Mouse (Mus musculus) heart, postnatal 0 days (tissue): ENCODE measurements around the gene Cpt1c. TPM values are rescaled to one million over a fixed set of nuclear protein-coding genes. Genes with fewer than 3 reads are reported as not detected.

Experiments used
- ATAC-seq: fragments of 200-750 bp; cut with Nextera tagmentation; 2 replicates; pipeline ENCODE4 v1.8.0; 2017; ENCODE audit warnings: low read depth, moderate number of reproducible peaks, moderate library complexity; ENCODE audit not compliant: insufficient read depth
- DNase-seq: peaks from one replicate; pipeline ENCODE4 v3.0.0-alpha.2; 2016; ENCODE audit warnings: low spot score
- H3K27ac ChIP-seq: fragments of 300-500 bp; sonication (generic); 2 replicates; pipeline ENCODE4 v1.5.1; 2014; ENCODE audit warnings: low read depth, mild to moderate bottlenecking
- H3K27me3 ChIP-seq: fragments of 300-500 bp; sonication (generic); 2 replicates; pipeline ENCODE4 v1.6.1; 2014; ENCODE audit warnings: low read length, mixed read lengths; ENCODE audit not compliant: control insufficient read depth, insufficient read depth
- H3K36me3 ChIP-seq: fragments of 300-500 bp; sonication (generic); replicated peaks from 2 replicates; pipeline ENCODE4 v1.6.1; 2014; ENCODE audit warnings: low read length, mixed read lengths; ENCODE audit not compliant: control insufficient read depth, insufficient read depth
- H3K4me1 ChIP-seq: fragments of 300-500 bp; sonication (generic); 2 replicates; pipeline ENCODE4 v1.6.1; 2014; ENCODE audit warnings: antibody characterized with exemption; ENCODE audit not compliant: control insufficient read depth, insufficient read depth
- H3K4me2 ChIP-seq: fragments of 300-500 bp; sonication (generic); 2 replicates; pipeline ENCODE4 v1.6.1; 2014; ENCODE audit warnings: low read depth, mild to moderate bottlenecking, low read length, moderate library complexity
- H3K4me3 ChIP-seq: fragments of 300-500 bp; sonication (generic); 2 replicates; pipeline ENCODE4 v1.5.1; 2014; ENCODE audit warnings: low read depth, low read length
- H3K9ac ChIP-seq: fragments of 300-500 bp; sonication (generic); replicated peaks from 2 replicates; pipeline ENCODE4 v1.6.1; 2014; ENCODE audit warnings: low read depth, low read length, mixed read lengths
- H3K9me3 ChIP-seq: fragments of 300-500 bp; sonication (generic); replicated peaks from 2 replicates; pipeline ENCODE4 v1.6.1; 2016; ENCODE audit warnings: low read length; ENCODE audit not compliant: control insufficient read depth
- CTCF ChIP-seq: IDR thresholded peaks from 2 replicates; pipeline ENCODE4 v1.5.1; 2016; ENCODE audit warnings: antibody characterized with exemption, control low read depth, low read depth
- EP300 ChIP-seq: IDR thresholded peaks from 2 replicates; pipeline ENCODE4 v1.6.1; 2016; ENCODE audit warnings: antibody characterized with exemption, low read depth
- WGBS: fragments of 180-500 bp; shearing (Covaris S2); extraction: QIAGEN DNeasy Blood & Tissue Kit; methylation state at CpG from one replicate; pipeline ENCODE4 v1.1.7; 2014; 5-methylcytosine and 5-hydroxymethylcytosine counted together
- polyA plus RNA-seq: library from polyadenylated mRNA; unstranded; fragments of >200 nt; fragmentation: Nextera tagmentation; extraction: Ambion mirVana; gene quantifications from 2 replicates; pipeline ENCODE4 v1.2.1, GENCODE M21; 2015
- total RNA-seq: library from RNA; depleted of rRNA; stranded (reverse); fragments of >200 nt; gene quantifications from 2 replicates; pipeline ENCODE4 v1.2.3, GENCODE M21; 2014; ENCODE audit warnings: low replicate concordance

Gene Cpt1c
- total and polyA plus RNA-seq, 2 experiments from 2014 or later, result 3.4 to 7.5 TPM

- H3K27ac ChIP-seq, result no peak overlapping the region
- no peaks in the 10 kb centered on the region for H3K9me3 ChIP-seq
- TF ChIP-seq EP300 (no peak), CTCF (no peak)
- H3K27me3 ChIP-seq, result no peaks in the 10 kb centered on the region
- 0 out of 2 replicates have a peak, but pooled peaks cover 7% of the 10 kb centered on the region for H3K36me3 ChIP-seq
- no peak for DNase-seq
- no peak overlapping the region for H3K4me2 ChIP-seq
- H3K4me3 ChIP-seq, result no peak overlapping the region
- 82% methylated on average over 13 of the region's 13 CpGs for WGBS
- no peak overlapping the region for H3K9ac ChIP-seq
- no peak for ATAC-seq
- no peaks in the 10 kb centered on the region for H3K4me1 ChIP-seq
Observed at GRCm38 (mm10) chr7:44960512-44960910, 14.1 kb downstream of the Cpt1c start.

GRCm38 (mm10) chr7:44959874-44960511, 14.7 kb downstream of the Cpt1c start:
- Histone ChIP-seq H3K9me3 (no peaks in the 10 kb centered on the region), H3K4me3 (no peak overlapping the region), H3K36me3 (0 out of 2 replicates have a peak, but pooled peaks cover 7% of the 10 kb centered on the region), H3K4me2 (no peak overlapping the region), H3K27me3 (no peaks in the 10 kb centered on the region), H3K4me1 (no peaks in the 10 kb centered on the region), H3K9ac (no peak overlapping the region), H3K27ac (no peak overlapping the region)
- DNase-seq (no peak), ATAC-seq (no peak)
- no peak for TF ChIP-seq EP300
- no peak for TF ChIP-seq CTCF
- 83% methylated on average over 10 of the region's 10 CpGs for WGBS

DNA sequence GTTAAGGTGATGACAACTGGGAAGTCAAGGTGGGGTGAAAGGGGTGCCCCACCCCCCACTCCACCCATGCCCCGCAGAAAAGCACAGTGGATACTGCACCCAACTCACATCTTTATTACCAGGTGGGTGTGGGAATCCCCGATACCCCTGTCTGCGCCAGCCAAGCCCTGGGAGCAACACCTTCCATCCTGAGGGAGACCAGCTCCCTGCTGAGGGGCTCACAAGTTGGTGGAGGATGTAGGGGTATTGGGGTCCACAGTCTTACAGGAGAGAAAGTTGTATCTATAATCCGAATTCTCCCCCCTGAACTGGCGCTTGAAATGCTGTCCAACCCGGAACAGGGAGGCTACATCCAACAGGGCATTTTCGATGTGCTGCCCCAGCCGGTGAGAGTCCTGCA, 15.4 kb downstream of the Cpt1c start:
- no peak for TF ChIP-seq EP300
- TF ChIP-seq CTCF, result no peak
- no peaks in the 10 kb centered on the region for H3K27me3 ChIP-seq
- H3K9ac ChIP-seq, result no peak overlapping the region
- DNase-seq (no peak), ATAC-seq (no peak)
- 65% methylated on average over 8 of the region's 8 CpGs for WGBS
- H3K9me3 ChIP-seq, result no peaks in the 10 kb centered on the region
- H3K36me3 ChIP-seq, result 0 out of 2 replicates have a peak, but pooled peaks cover 7% of the 10 kb centered on the region
- H3K4me2 ChIP-seq, result no peak overlapping the region
- no peaks in the 10 kb centered on the region for H3K4me1 ChIP-seq
- H3K4me3 ChIP-seq, result no peak overlapping the region
- no peak overlapping the region for H3K27ac ChIP-seq

DNA sequence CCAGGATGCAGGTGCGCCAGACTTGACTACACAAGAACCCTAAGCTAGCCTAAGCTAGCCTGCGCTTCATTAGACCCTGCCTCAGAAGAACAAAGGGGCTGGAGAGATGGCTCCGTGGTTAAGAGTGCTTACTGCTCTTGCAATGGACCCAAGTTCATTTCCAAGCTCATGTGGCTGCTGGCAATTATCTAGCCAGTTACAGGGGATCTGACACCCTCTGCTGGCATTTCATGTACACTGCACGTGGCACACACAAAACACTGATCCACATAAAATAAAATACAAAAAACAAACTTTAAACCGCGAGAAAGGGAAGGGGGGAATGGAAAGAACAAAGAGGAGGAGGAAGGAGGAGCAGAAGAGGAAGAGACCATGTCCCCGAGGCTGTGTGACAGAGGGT, 16.4 kb downstream of the Cpt1c start:
- 48% methylated on average over 7 of the region's 7 CpGs for WGBS
- no peaks in the 10 kb centered on the region for H3K4me1 ChIP-seq
- H3K9ac ChIP-seq, result no peak overlapping the region
- no peak overlapping the region for H3K4me2 ChIP-seq
- peak; percentile 24 for DNase-seq
- H3K9me3 ChIP-seq, result no peaks in the 10 kb centered on the region
- H3K4me3 ChIP-seq, result no peak overlapping the region
- H3K27me3 ChIP-seq, result no peaks in the 10 kb centered on the region
- ATAC-seq, result no peak; the same call in 1 of the 2 replicates
- no peak overlapping the region for H3K27ac ChIP-seq
- 0 out of 2 replicates have a peak, but pooled peaks cover 7% of the 10 kb centered on the region for H3K36me3 ChIP-seq
- TF ChIP-seq CTCF (peak; percentile 77), EP300 (no peak)

- ATAC-seq (no peak), DNase-seq (no peak)
- Histone ChIP-seq H3K4me2 (no peak overlapping the region), H3K9ac (no peak overlapping the region), H3K36me3 (0 out of 2 replicates have a peak, but pooled peaks cover 7% of the 10 kb centered on the region), H3K27me3 (no peaks in the 10 kb centered on the region), H3K9me3 (no peaks in the 10 kb centered on the region), H3K4me1 (0 out of 2 replicates have a peak, but pooled peaks cover 2% of the 10 kb centered on the region), H3K4me3 (no peak overlapping the region), H3K27ac (peak overlapping the region; percentile 25; the same call in 1 of the 2 replicates)
- WGBS, result 66% methylated on average over 20 of the region's 20 CpGs
- no peak for TF ChIP-seq EP300
- TF ChIP-seq CTCF, result no peak
Observed at GRCm38 (mm10) chr7:44957183-44957835, 17.3 kb downstream of the Cpt1c start.
